Mouse (Mus musculus): ENCODE measurements around the gene Cyp2e1.
A peak's percentile ranks its signal among the peaks of the same experiment; 100 is the strongest.
"Not testable (repeated sequence)": the region's sequence is repeated elsewhere in the genome, so short reads cannot be mapped to it uniquely, and the experiment has no call there.

Cyp2e1 gene

DNA sequence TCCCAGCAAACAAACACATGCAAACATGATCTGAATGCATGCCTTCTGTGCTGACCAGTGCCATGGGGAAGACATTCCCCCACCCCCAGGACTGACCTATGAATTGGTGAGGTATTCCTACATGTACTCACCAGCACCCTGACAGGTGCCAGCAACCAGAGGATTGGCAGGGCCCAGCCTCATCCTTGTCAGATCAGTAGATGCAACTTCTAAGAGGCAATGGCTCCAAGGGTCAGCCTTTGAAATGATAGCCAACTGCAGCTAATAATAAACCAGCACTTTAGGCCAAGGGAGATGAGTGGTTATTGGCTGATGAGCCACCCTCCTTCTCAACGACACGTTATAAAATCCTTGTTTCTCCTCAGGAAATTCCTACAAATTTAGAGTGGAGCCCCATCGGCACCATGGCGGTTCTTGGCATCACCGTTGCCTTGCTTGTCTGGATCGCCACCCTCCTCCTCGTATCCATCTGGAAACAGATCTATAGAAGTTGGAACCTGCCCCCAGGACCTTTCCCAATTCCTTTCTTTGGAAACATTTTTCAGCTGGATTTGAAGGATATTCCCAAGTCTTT, at the start of gene Cyp2e1:
TSS of gene Cyp2e1 (plus strand) at position 293 of the 574 bp plus-strand sequence.
- DNase-seq (ENCODE audit: low spot score), result no peak

DNA sequence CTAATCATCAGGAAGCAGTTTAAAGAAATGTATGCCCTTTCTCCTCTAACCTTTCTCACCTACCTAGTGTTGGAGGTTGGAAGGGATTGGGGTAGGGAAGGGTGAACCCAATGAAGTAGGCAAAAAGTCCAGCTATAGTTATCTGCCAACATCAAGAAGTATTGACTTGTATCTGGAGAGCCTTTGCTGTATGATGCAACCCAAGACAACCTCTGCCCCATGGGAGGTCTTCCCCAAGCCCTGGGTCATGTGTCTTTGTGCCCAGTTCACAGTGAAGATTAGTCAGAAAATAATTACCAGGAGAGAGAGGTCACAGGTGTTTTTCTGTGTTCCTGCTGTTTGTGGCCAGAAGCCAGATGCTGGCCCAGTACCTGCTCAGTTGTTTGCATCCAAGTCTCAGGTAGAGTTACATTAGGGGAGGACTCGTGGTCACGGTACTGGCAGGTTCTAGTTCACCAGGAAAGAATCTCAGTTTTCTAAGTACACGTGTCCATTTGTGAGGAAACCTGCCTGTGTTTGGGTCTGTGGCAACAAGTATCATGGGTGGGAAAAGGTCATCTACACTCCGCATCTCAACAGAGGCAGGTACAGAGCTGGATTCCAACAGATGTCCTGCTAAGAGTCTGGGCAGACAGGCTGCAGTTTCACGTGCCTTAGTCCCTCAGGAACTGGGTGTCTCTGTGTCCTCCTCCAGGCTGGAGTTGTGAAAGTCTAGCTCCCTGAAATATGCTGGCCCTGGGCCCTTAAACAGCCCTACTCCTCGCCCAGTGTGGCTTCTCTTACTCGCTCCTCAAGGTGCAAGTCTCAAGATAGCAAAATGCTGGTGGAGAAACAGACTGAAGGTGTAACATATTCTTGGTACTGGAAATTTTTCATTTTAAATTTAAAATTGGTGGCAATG, 46.1 kb upstream of the Cyp2e1 start:
- DNase-seq (ENCODE audit: low spot score), result no peak

DNA sequence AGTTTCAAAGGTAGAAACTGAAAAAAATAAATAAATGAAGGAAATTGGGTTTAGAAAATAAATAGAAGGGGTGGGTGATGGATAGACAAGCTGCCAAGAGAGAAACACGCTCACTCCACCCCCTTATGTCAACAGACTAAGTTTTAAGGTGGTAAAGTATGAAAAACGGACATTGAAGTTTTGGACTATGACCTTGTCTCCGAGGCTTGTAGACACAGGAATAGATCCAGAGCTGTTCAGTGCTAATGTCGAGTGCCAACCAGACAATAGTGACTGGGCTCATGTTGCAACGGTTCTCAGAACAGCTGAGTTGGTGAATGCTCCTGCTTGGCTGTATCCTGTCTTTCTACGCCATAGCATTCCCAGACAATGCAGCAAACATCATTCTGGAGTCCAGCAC, 42.4 kb upstream of the Cyp2e1 start:
- DNase-seq (ENCODE audit: low spot score), result no peak

DNA sequence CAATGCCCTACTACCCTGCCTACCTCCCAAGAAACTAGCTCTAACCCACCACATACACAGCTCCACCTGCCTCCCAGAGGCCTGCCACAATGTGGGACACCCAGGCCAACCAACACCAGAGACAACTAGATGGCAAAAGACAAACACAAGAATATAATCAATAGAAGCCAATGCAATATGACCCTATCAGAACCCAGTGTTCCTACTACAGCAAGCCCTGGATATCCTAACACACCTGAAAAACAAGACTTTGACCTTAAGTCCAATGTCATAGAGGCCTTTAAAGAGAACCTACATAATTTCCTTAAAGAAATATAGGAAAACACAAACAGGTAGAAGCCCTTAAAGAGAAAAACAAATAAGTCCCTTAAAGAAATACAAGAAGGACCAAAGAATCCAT, 38.0 kb upstream of the Cyp2e1 start:
- DNase-seq (ENCODE audit: low spot score), result no peak

DNA sequence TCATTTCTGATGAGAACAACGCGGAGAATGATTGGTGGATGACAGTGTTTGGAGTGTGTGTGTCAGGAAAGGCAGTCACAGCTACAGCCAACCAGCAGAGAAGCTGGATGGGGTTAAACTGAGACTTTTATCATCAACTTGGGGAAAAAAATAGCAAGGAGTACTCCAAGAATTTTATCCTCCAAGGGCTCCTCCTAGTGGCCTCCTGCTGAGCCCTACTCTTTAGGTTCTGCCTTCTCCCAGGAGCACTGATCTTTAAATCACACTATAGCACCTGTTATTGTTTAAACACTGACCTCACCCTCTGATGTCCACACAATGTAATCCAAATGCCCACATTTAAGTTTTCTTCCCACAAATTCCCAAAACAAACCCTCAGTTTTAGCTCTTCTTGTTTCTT, 30.4 kb upstream of the Cyp2e1 start:
- no peak for DNase-seq (ENCODE audit: low spot score)

DNA sequence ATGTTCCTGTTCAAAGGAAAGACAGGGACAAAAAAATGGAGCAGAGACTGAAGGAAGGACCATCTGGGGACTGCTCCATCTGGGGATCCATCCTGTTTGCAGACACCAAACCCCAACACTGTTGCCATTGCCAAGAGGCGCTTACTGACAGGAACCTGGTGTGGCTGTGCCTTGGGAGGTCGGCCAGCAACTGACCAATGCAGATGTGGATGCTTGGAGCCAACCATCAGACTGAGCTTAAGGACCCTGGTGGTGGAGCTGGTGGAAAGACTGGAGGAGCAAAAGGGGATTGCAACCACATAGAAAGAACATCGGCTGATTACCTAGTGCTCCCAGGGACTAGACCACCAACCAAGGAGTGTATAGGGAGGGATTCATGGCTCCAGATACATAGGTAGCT, 16.1 kb upstream of the Cyp2e1 start:
- no peak for DNase-seq (ENCODE audit: low spot score)

DNA sequence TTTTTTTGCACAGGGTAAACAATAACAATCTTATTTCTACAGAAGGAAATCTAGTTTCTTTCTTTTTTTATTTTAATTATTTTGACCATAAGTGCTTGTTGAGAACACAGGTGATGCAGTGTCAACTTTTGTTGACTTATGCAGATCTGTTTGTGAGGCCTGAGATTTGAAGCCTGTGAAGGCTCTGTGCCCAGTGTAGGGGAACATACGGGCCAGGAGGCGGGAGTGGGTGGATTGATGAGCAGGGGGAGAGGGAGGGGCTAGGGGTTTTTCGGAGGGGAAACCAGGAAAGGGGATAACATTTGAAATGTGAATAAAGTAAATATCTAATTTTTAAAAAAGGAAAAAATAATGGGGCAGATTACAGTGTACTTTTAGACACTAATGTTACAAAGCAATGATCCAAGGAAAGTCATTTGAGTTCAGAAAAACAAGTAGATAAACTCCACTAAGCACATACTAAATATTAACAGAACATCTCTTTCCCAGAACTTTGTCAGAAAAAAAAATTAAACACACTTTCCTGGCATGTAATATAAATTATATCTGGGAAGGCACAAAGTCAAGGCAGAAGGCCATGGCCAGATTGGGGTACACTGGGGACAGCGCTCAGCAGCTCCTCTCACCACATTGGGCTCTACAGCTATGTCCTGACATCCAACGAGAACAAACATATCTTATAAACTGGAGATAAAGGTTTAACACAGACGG, 15.3 kb upstream of the Cyp2e1 start:
- no peak for DNase-seq (ENCODE audit: low spot score)

DNA sequence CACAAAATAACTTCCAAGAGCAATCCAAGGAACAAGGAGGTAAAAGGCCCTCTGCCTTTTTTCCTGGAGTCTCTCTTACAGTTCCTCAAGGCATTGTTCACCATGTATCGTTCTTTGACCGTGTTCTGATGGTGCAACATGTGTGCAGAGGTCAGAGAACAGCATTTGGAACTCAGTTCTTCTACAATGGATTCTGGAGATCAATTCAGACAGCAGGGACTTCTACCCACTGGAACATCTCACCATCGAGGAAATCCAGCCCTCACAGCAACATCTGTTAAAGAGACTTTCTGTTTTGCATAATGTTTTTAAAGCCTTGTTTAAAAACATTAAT, 14.7 kb upstream of the Cyp2e1 start:
- DNase-seq (ENCODE audit: low spot score), result no peak

DNA sequence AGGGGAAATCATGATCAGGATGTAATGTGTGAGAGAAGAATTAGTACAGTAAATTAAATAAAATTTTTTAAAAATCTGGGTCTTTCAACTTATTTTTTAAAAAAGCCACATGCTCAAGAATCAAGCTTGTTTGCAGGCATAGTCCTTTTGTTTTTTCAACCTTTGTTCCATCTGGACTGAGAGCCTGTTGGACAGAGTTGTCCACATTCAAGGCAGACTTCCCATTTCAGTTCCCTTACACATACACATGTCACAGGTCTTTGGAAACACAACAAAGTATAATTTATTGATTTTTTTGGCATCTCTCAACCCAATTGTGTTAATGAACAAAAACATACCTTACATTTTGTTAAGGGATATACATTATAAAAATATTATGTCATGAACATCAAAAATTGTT, 9.0 kb upstream of the Cyp2e1 start:
- no peak for DNase-seq (ENCODE audit: low spot score)

DNA sequence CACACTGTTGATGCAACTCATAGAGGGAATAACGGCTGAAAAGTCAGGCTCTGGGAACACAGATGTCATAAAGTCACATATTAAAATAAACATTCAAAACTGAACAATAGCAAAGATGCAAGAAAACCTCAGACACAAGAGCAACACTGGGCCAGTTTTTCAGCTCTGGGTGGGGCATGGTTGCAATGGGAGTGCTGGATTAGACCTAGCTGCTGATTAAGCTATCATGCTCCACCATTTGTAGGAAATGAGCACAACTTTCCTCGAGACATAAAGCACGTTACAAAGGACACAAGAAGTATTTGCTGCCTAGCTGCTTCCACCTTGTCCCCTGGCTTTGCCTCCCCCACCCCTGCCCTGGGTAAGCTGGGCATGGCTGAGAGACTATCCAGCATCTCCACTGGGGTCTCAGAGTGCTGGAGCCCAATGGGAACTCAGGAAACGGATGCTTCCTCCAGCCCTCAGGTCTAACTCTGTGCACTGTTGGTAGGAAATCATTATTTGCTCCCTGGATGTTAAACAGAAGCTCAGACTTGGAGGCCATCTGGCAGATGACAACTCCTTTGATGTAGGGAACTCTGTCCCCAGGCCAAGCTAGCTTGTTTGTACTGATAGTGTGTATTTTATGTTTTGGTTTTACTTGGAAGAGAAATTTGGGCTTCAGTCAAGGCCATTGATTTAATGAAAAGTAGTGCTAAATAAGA, 7.2 kb upstream of the Cyp2e1 start:
- DNase-seq (ENCODE audit: low spot score), result no peak

DNA sequence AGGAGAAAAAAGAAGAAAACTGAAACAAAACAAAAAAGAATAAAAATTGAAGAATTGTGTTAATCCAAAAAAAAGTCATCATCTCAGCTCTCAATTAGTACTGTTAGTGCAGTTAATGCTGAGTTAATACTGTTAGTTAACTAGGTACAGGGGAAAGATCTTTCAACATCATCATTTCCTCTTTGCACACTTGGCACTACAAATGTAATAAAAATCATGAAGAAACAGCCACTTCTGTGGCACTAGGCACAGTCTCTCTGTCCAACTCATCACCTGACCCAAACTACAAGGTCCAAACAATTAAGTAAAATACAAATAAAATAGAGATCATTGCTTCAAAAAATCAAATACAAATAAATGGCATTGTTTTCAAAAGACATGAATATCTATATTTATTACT, 2.9 kb upstream of the Cyp2e1 start:
- no peak for DNase-seq (ENCODE audit: low spot score)

DNA sequence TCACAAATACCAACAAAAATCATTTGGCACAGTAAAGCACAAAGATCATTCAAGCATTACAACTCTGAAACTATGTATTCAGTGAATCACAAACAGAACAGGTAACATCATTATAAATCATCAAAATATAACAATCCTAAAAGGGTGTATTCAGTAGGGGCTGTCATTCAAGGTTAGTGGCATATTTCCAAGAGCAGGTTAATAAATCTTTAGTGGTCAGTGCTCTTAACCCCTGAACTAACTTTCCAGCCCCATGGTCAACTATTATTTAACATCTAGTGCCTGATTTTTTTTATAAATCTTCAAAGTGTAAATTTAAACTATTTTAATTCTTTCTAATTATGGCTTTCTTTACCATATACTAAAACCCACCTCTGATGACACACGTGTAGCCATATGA, 1.9 kb downstream of the Cyp2e1 start:
- DNase-seq (ENCODE audit: low spot score), result not testable (repeated sequence)

DNA sequence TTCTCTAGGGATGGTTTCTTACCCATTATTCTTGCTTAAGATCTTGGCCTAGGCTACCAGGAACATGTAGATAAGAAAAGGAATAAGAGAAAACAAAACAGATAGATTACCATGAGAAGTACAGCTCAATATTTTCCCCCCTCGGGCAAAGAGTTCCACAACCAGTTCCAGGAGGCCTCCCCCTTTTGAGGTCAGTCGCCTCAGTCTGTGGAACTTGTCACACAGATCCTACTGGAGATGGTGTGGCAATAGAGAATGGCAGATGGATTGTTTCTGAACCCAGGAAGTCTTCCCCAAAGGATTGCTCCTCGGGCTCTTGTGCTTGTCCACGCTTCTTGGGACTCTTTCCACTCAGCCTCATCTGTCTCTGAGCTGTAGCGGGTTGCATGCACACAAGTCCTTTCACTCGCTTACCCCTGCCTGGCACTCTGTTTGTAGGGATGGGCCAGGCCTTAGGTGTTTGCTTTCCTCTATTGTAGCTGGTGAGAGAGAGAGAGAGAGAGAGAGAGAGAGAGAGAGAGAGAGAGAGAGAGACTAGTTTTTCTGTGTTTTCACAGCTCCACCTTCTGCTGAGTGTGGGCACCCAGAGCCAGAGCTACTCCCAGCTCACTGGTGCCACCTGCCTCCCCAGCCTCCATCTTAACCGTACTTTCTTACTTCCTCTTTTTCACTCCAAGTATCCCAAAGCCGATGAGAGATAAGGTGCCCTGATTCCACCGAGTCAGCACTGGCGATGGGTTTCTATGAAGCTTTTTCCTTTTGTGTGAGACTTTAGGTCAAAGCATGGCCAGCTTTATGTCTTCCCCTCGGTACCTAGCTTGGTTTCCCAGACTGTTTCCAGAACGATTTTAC, 2.6 kb downstream of the Cyp2e1 start:
- no peak for DNase-seq (ENCODE audit: low spot score)

DNA sequence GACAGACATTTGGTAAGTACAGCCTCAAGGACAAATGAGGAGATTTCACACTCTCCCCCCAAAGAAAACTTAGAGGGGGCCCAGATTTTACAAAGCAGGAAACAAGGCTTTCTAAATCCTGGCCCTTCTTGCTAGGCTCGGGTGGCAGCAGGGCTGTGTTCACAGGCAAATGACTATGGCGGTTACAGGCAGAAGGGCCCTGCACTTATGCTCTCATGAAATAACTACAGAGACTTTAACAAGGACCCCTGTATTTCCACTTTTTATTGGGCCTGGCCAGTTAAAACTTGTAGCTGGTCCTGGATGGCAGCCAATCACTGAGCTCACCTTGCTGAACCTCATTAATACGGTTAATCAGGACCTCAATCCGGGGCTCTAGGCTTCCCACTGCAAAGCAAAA, 17.0 kb downstream of the Cyp2e1 start:
- no peak for DNase-seq (ENCODE audit: low spot score)

DNA sequence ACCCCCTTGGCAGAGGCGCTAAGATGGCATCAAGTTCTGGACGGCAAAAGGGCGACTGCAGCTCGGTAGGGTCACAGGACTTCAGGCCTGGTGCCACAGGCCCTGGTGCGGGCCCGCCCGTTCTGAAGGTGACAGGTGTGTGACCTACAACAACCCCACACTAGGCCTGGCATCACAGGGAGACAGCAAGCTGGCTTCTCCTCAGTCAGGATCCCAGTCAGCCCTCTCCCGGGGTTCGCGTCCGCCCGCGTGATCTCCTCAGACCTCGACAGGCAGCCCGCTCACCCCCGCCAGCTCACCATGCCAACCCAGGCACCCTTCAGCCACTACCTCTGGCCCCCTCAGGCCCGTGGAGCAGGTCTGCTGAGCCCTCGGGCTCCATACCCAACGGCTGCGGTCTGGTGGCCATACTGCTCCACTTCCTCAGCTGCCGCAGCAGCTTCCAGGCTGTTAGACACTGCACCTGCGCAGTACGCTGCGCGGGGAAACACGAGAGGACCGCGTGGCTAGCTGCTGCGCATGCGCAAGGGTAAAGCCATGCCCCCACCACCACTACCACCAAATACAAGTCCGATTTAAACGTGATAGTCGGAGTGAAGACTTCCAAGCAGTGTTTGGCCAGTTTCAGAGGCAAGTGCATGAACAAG, 24.0 kb downstream of the Cyp2e1 start, which contains the start of gene Syce1:
TSS of gene Syce1 (minus strand) at position 447 of the 647 bp plus-strand sequence.
- no peak for DNase-seq (ENCODE audit: low spot score)

DNA sequence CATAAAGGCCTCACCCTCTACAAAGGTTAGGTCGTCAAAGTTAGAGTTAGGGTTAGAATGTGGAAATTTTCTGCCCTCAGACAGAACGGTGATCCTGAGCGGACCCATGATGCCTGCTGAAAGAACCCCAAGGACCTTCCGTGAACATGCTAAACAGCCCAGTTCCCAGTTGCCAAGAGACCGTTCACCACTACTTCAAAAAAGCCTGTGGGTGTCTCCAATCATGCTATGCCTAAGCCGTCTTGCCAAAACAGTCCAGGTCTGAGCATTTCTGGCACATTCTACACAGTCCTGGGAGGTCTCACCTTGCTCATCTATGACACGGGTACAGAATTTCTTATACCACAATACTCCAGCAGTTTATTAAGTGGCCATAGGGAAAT, 24.5 kb downstream of the Cyp2e1 start:
- DNase-seq (ENCODE audit: low spot score), result no peak

DNA sequence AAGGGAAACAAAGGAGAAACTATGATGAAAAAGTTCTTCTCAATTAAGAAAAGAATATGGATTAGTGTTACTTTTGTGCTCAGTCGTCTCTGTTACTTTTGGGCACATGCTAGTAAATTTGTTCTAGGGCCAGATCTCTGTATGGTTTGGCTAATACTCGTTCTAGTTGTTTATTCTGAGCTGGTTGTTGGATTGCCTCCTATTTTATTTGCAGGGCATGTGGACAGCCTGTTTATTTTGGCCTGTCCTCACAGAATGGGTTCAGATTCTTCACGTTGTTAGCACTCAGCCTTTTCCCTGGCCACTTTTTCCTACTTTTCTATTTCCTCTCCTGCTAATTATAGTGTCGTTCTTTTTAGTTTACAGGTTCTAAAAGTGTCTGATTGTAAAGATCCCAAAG, 30.0 kb downstream of the Cyp2e1 start:
- DNase-seq (ENCODE audit: low spot score), result no peak

DNA sequence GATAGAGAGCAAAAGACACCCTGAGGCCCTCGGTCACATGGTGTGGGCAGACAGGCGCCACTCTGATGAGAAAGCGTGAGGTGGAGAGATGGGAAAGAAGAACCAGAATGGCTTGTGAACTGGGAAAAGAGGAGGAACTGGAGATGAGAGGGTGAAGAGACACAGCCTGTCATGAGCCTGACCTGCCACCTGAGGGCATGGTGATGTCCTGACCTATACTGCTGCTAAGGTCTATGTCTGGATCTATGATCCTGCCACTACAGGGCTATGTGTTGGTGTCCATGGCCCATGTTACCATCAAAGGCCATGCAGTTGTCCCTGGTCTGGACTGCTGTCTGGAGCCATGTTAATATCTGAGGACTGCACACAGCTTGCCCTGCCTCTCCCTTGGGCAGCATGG, 34.1 kb downstream of the Cyp2e1 start:
- no peak for DNase-seq (ENCODE audit: low spot score)

DNA sequence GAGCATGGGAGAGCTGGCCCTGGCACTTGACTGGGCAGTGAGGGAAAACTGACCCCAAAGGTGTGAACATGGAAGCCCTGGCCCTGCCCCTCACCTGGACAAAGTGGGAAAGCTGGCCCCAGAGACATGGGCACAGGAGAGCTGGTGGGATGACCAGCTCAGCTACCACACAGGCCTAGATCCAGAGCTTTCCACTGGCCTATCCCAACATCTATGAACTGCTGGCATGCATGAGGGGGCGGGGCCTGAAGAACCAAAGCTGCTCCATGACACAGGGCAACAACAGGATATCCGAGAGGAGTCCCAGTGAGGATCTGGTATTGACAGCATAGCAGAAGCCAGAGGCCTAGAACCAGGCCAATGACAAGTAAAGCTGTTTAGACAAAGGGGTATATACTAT, 34.7 kb downstream of the Cyp2e1 start:
- DNase-seq (ENCODE audit: low spot score), result no peak

DNA sequence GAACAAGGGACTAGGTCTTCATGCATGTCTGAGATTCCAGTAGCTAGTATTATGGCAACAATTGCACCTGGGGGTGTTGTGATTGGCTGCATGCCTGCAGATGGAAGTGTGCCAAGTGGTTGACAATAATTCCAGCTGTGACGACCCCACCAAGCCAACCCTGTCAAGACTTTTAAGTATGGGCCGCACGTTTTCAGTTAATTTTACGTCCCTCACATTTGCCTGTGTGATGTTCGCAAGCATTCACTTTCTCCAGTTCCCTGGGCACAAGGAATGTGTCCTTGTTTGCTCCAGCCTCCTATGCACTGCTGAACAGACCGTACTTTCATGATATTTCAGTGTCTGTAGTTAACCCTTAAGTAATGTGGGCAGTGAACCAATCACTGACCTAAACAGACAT, 39.1 kb downstream of the Cyp2e1 start:
- DNase-seq (ENCODE audit: low spot score), result no peak

DNA sequence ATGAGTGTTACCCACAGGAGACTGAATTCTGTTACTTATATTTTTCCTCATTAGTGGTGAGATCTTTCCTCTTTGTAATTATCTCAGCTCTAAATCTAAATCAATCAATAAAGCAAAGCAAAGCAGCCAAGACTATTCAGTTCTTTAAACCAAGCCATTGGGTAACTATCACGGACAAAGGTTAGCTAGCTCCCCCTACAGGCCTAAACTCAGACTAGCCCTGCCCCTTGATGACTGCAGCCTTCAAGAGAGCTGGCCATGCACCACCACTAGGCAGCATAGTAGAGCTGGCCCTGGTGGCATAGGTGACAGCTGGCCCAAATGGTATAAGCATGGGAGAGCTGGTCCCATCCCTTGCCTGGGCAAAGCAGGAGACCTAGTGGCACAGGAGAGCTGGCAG, 42.2 kb downstream of the Cyp2e1 start:
- peak; percentile 34 for DNase-seq (ENCODE audit: low spot score)
